In genomic region chr7:144940003-144940571, GRCm38 (mm10) we compare ENCODE assay signal across 8 mouse cellular contexts. TPM values are rescaled to one million over a fixed set of nuclear protein-coding genes. Genes with fewer than 3 reads are reported as not detected.
DNase-seq lines count a peak whose midpoint lies in the region; ATAC-seq and TF ChIP-seq lines count a peak whose summit lies in the region.

No protein-coding gene starts in this region.

- H3K27ac ChIP-seq in left cerebral cortex, adult 2 months = no peak overlapping the region
- H3K27ac ChIP-seq in forebrain, embryonic 11.5 days (ENCODE audit: low read depth, low read length) = peak overlapping the region; percentile 98
- H3K27ac ChIP-seq in hindbrain, embryonic 15.5 days (replicated peaks) = peak overlapping the region; percentile 35; the same call in 1 of the 2 replicates
- peak overlapping the region; percentile 98 for H3K27ac ChIP-seq in lung, embryonic 15.5 days
- H3K27ac ChIP-seq in testis, adult 2 months (ENCODE audit: control insufficient read depth, insufficient read depth, low read depth, low read length) = peak overlapping the region; percentile 83

- peak; percentile 68 for ATAC-seq in forebrain, embryonic 11.5 days (replicated peaks; ENCODE audit: low FRiP score)
- no peak for ATAC-seq in hindbrain, embryonic 15.5 days (ENCODE audit: low FRiP score, low read depth)
- no peak for ATAC-seq in lung, embryonic 15.5 days (ENCODE audit: borderline replicate concordance, extremely low read depth, low FRiP score, low TSS enrichment)

- 1% methylated on average over 22 of the region's 22 CpGs for WGBS in forebrain, embryonic 11.5 days
- under 1% methylated on average over 22 of the region's 22 CpGs for WGBS in hindbrain, embryonic 15.5 days
- 1% methylated on average over 22 of the region's 22 CpGs for WGBS in lung, embryonic 15.5 days

- peaks cover 11% of the 10 kb centered on the region; the same call in 1 of the 2 replicates for H3K36me3 ChIP-seq in forebrain, embryonic 11.5 days (ENCODE audit: control insufficient read depth, insufficient read depth, low read length)
- no peaks in the 10 kb centered on the region for H3K36me3 ChIP-seq in hindbrain, embryonic 15.5 days
- H3K36me3 ChIP-seq in lung, embryonic 15.5 days = peaks cover 18% of the 10 kb centered on the region
- H3K36me3 ChIP-seq in testis, adult 2 months (ENCODE audit: control insufficient read depth, insufficient read depth, low read length) = no peaks in the 10 kb centered on the region

- no peaks in the 10 kb centered on the region for H3K27me3 ChIP-seq in forebrain, embryonic 11.5 days (ENCODE audit: control insufficient read depth, insufficient read depth, low read length)
- H3K27me3 ChIP-seq in hindbrain, embryonic 15.5 days = peaks cover 58% of the 10 kb centered on the region
- H3K27me3 ChIP-seq in lung, embryonic 15.5 days = peaks cover 18% of the 10 kb centered on the region
- H3K27me3 ChIP-seq in testis, adult 2 months (ENCODE audit: control insufficient read depth, insufficient read depth, low read length) = peaks cover 2% of the 10 kb centered on the region; the same call in 1 of the 2 replicates

- no peak for DNase-seq in left cerebral cortex, adult 2 months (ENCODE audit: extremely low spot score in 1 of 2, low spot score in 2 of 2)
- no peak for DNase-seq in left cerebral cortex, postnatal 10 days (ENCODE audit: extremely low spot score in 1 of 2, low spot score in 2 of 2)
- DNase-seq in forebrain, embryonic 11.5 days (ENCODE audit: low spot score) = no peak
- DNase-seq in natural killer cell, adult 2 months (ENCODE audit: low spot score in 2 of 2) = no peak
- DNase-seq in left cerebral cortex, adult 11 months (ENCODE audit: low spot score) = no peak

- TF ChIP-seq CTCF in left cerebral cortex, adult 2 months (IDR thresholded peaks at IDR 0.05) = no peak
- no peak for TF ChIP-seq CTCF in testis, adult 2 months (IDR thresholded peaks at IDR 0.05; ENCODE audit: control insufficient read depth, insufficient read depth, insufficient replicate concordance, low read depth, low read length)

- peak overlapping the region; percentile 61 for H3K4me2 ChIP-seq in forebrain, embryonic 11.5 days (ENCODE audit: low read depth, low read length, severe bottlenecking)
- H3K4me2 ChIP-seq in hindbrain, embryonic 15.5 days = peak overlapping the region; percentile 100
- H3K4me2 ChIP-seq in lung, embryonic 15.5 days = peak overlapping the region; percentile 92

- H3K4me1 ChIP-seq in forebrain, embryonic 11.5 days (replicated peaks; ENCODE audit: control insufficient read depth, insufficient read depth, low read length) = peaks cover 23% of the 10 kb centered on the region
- H3K4me1 ChIP-seq in hindbrain, embryonic 15.5 days (replicated peaks) = peaks cover 78% of the 10 kb centered on the region
- peaks cover 65% of the 10 kb centered on the region for H3K4me1 ChIP-seq in lung, embryonic 15.5 days
- H3K4me1 ChIP-seq in testis, adult 2 months (ENCODE audit: control insufficient read depth, insufficient read depth, low read length) = peaks cover 48% of the 10 kb centered on the region

- no peak for TF ChIP-seq POLR2A in testis, adult 2 months (IDR thresholded peaks at IDR 0.05; ENCODE audit: control insufficient read depth, low read depth, low read length)

- no peaks in the 10 kb centered on the region for H3K9me3 ChIP-seq in forebrain, embryonic 11.5 days (ENCODE audit: control insufficient read depth, low read length)
- no peaks in the 10 kb centered on the region for H3K9me3 ChIP-seq in hindbrain, embryonic 15.5 days
- no peaks in the 10 kb centered on the region for H3K9me3 ChIP-seq in lung, embryonic 15.5 days

- peak overlapping the region; percentile 79 for H3K9ac ChIP-seq in forebrain, embryonic 11.5 days (ENCODE audit: low read length)
- no peak overlapping the region for H3K9ac ChIP-seq in hindbrain, embryonic 15.5 days
- peak overlapping the region; percentile 80 for H3K9ac ChIP-seq in lung, embryonic 15.5 days

- intact Hi-C loops in left cerebral cortex, adult 2 months (cut with DNase I) = loop anchor here (5.0 kb wide), 1 partner anchor 87 kb away; no protein-coding TSS in a partner anchor
- intact Hi-C loops in left cerebral cortex, postnatal 10 days (cut with DNase I) = no loop called here

- H3K4me3 ChIP-seq in left cerebral cortex, adult 2 months = peak overlapping the region; percentile 61
- peak overlapping the region; percentile 80 for H3K4me3 ChIP-seq in forebrain, embryonic 11.5 days (ENCODE audit: low read depth, low read length)
- peak overlapping the region; percentile 43 for H3K4me3 ChIP-seq in hindbrain, embryonic 15.5 days
- peak overlapping the region; percentile 61 for H3K4me3 ChIP-seq in lung, embryonic 15.5 days
- H3K4me3 ChIP-seq in testis, adult 2 months (ENCODE audit: control insufficient read depth, low read depth, low read length) = peak overlapping the region; percentile 50

RNA-seq across cellular contexts. Expression of gene Ccnd1, which starts 0.4 kb away (rescaled TPM):
- 10 to 100 TPM; 57.0 to 57.7 TPM for total RNA-seq in left cerebral cortex, adult 2 months (2021)
- 10 to 100 TPM; 28.1 to 37.0 TPM for total RNA-seq in left cerebral cortex, postnatal 10 days (2021)
- 238 and 268 TPM in 2 replicates for polyA plus RNA-seq in forebrain, embryonic 11.5 days (2014; fragmentation: Nextera tagmentation; extraction: Ambion mirVana)
- polyA plus RNA-seq in hindbrain, embryonic 15.5 days (2015; fragmentation: Nextera tagmentation; extraction: Ambion mirVana) = 34.2 and 38.2 TPM in 2 replicates
- 127 and 134 TPM in 2 replicates for polyA plus RNA-seq in lung, embryonic 15.5 days (2015; fragmentation: Nextera tagmentation; extraction: Ambion mirVana)
- polyA plus RNA-seq in testis, adult 2 months (2012; rRNA removed) = 4.2 and 6.8 TPM in 2 replicates

RNA-seq across cellular contexts. Expression of gene LTO1, which starts 25.2 kb away (rescaled TPM):
- 10 to 100 TPM; 26.4 to 27.8 TPM for total RNA-seq in left cerebral cortex, adult 2 months (2021)
- total RNA-seq in left cerebral cortex, postnatal 10 days (2021) = 10 to 100 TPM; 25.0 to 28.4 TPM
- polyA plus RNA-seq in forebrain, embryonic 11.5 days (2014; fragmentation: Nextera tagmentation; extraction: Ambion mirVana) = 29.2 and 31.1 TPM in 2 replicates
- 32.0 and 34.1 TPM in 2 replicates for polyA plus RNA-seq in hindbrain, embryonic 15.5 days (2015; fragmentation: Nextera tagmentation; extraction: Ambion mirVana)
- polyA plus RNA-seq in lung, embryonic 15.5 days (2015; fragmentation: Nextera tagmentation; extraction: Ambion mirVana) = 25.8 and 27.9 TPM in 2 replicates
- 26.2 and 32.7 TPM in 2 replicates for polyA plus RNA-seq in testis, adult 2 months (2012; rRNA removed)

RNA-seq across cellular contexts. Expression of gene Fgf15, which starts 43.8 kb away (rescaled TPM):
- not detected for total RNA-seq in left cerebral cortex, adult 2 months (2021)
- not detected for total RNA-seq in left cerebral cortex, postnatal 10 days (2021)
- 92.1 and 92.3 TPM in 2 replicates for polyA plus RNA-seq in forebrain, embryonic 11.5 days (2014; fragmentation: Nextera tagmentation; extraction: Ambion mirVana)
- 25.8 and 43.7 TPM in 2 replicates for polyA plus RNA-seq in hindbrain, embryonic 15.5 days (2015; fragmentation: Nextera tagmentation; extraction: Ambion mirVana)
- not detected in 2 replicates for polyA plus RNA-seq in lung, embryonic 15.5 days (2015; fragmentation: Nextera tagmentation; extraction: Ambion mirVana)
- polyA plus RNA-seq in testis, adult 2 months (2012; rRNA removed) = not detected in 2 replicates

Comparison
In these comparisons a context has a peak if more than half of its experiments do, and no peak if none do; other contexts are left out.
1. RNA of gene Fgf15, which starts 43.8 kb away (polyA plus RNA-seq): 92.1 to 92.3 TPM in forebrain, embryonic 11.5 days and 25.8 to 43.7 TPM in hindbrain, embryonic 15.5 days; not detected in lung, embryonic 15.5 days and not detected in testis, adult 2 months; every median in the first group is over 10 times any median in the second.
2. Peak in every context shown above with its lines, with median percentiles within 50 percentile points of each other: H3K4me3 ChIP-seq and H3K4me2 ChIP-seq.